Mouse (Mus musculus) embryonic facial prominence, embryonic 10.5 days (tissue): Measurements from ENCODE around the gene Ecsit. TPM values are rescaled to one million over a fixed set of nuclear protein-coding genes. Genes with fewer than 3 reads are reported as not detected.
A peak's percentile ranks its signal among the peaks of the same experiment; 100 is the strongest.

Experiments
- DNase-seq: peaks from one replicate; pipeline ENCODE4 v3.0.0-alpha.2; 2017; ENCODE audit warnings: low spot score
- H3K27ac ChIP-seq: fragments of 300-500 bp; sonication (generic); replicated peaks from 2 replicates; pipeline ENCODE4 v1.5.1; 2016; ENCODE audit warnings: mild to moderate bottlenecking
- H3K27me3 ChIP-seq: fragments of 300-500 bp; sonication (generic); replicated peaks from 2 replicates; pipeline ENCODE4 v1.6.1; 2016; ENCODE audit warnings: low read depth, mild to moderate bottlenecking; ENCODE audit not compliant: poor library complexity, severe bottlenecking
- H3K36me3 ChIP-seq: fragments of 300-500 bp; sonication (generic); replicated peaks from 2 replicates; pipeline ENCODE4 v1.6.1; 2016; ENCODE audit warnings: mild to moderate bottlenecking, moderate library complexity
- H3K4me1 ChIP-seq: fragments of 300-500 bp; sonication (generic); 2 replicates; pipeline ENCODE4 v1.6.1; 2016
- H3K4me3 ChIP-seq: fragments of 300-500 bp; sonication (generic); 2 replicates; pipeline ENCODE4 v1.5.1; 2016; ENCODE audit warnings: mild to moderate bottlenecking, moderate library complexity
- H3K9me3 ChIP-seq: fragments of 300-500 bp; sonication (generic); 2 replicates; pipeline ENCODE4 v1.6.1; 2016; ENCODE audit warnings: mild to moderate bottlenecking
- WGBS: fragments of 180-500 bp; shearing (Covaris S2); methylation state at CpG from one replicate; pipeline ENCODE4 v1.1.7; 2016; 5-methylcytosine and 5-hydroxymethylcytosine counted together
- microRNA-seq: library from miRNA; unstranded; fragments of <30 nt; microRNA quantifications from one replicate; pipeline ENCODE4, GENCODE M21; 2017
- polyA plus RNA-seq: library from polyadenylated mRNA; unstranded; fragments of >200 nt; fragmentation: Nextera tagmentation; extraction: Ambion mirVana; gene quantifications from 2 replicates; pipeline ENCODE4 v1.2.1, GENCODE M21; 2016

Gene Ecsit
- polyA plus RNA-seq, 1 experiment from 2014 or later = 38.6 TPM

DNA sequence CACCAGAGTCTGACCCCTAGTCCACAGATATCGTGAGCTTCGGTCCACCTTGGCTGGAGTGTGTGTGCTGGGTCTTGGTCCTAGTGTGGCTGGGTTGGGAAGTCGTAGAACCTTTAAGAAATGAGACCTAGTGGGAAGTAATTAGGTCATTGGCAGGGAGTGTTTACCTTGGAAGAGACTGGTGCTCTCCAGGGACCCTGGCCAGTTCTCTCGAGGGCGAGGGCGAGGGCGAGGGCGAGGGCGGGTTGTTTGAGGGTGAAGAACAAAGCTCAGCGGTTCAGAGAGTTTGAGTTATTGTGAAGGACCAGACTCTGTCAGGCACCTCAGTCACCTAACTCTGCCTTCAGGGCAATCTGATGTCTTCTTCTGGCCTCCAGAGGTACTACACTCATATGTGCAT lies 47.4 kb downstream of the Ecsit start:
- DNase-seq = no peak
- no peak overlapping the region for H3K27ac ChIP-seq
- WGBS = 83% methylated on average over 10 of the region's 10 CpGs
- peaks cover 10% of the 10 kb centered on the region; the same call in 1 of the 2 replicates for H3K36me3 ChIP-seq
- no peaks in the 10 kb centered on the region for H3K9me3 ChIP-seq
- no peaks in the 10 kb centered on the region for H3K27me3 ChIP-seq
- H3K4me1 ChIP-seq = peaks cover 13% of the 10 kb centered on the region
- no peak overlapping the region for H3K4me3 ChIP-seq

DNA sequence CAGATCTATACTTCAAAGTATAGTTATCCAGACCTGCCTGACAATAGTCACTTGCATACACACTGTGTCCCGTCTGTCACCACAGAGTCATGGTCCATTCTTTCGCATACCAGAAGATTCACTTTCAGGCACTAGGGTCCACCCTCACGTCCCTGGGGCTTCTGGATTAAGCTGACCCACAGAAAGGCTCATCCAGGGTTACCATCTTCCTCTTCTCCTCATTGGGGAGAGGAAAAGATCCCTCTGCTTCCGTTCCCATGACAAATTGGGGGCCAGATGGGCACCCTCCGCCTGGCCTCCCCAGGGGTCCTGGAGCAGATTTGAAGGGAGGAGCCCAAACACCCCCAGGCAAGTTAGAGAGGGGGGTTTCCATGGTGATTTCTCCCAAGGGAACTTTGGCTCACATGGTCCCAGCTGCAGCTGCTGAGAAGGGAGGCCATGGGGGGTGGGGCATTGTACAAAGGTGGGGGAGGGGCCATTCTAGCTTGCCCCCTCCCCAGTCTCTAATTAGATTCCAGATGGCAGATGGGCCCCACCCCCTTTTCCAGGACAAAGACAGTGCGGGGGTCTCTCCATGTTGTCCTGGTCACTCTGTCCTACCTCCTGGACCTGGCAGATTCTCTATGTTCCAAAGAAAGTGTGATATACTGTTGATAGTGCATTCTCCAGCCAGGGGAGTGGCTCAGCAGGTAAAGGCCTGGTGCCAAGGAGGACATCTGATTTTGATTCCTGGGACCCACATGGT lies 49.8 kb downstream of the Ecsit start:
- H3K27ac ChIP-seq = peak overlapping the region; percentile 48; the same call in 1 of the 2 replicates
- 56% methylated on average over 6 of the region's 6 CpGs for WGBS

DNA sequence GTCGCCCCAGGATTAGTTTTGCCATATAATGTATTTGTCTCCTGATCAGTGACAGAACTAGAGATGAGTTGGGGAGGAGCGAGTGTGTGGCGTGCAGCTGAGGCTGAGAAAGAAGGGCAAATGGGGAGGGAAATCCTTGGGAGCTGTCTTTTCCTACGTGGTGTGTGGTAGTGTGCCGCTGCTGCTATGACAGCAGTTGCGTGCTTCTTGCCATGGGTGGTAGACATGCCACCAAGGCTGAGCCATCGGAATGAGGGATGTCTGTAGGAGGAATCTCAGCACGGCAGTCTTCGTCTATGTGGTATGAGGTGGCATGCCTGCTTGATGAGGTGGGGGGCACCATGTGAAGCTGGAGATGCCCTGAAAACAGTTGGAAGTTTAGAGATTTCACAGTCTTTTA lies 54.9 kb downstream of the Ecsit start:
- peaks cover 32% of the 10 kb centered on the region for H3K4me1 ChIP-seq
- no peak for DNase-seq
- H3K36me3 ChIP-seq = peaks cover 45% of the 10 kb centered on the region
- WGBS = 94% methylated on average over 9 of the region's 9 CpGs
- no peak overlapping the region for H3K4me3 ChIP-seq
- no peaks in the 10 kb centered on the region for H3K9me3 ChIP-seq
- no peak overlapping the region for H3K27ac ChIP-seq
- no peaks in the 10 kb centered on the region for H3K27me3 ChIP-seq

More for the DNA sequence above, 49.8 kb downstream of the Ecsit start:
- Histone ChIP-seq H3K36me3 (peaks cover 24% of the 10 kb centered on the region; the same call in 1 of the 2 replicates), H3K4me3 (no peak overlapping the region), H3K9me3 (no peaks in the 10 kb centered on the region), H3K27me3 (no peaks in the 10 kb centered on the region), H3K4me1 (peaks cover 13% of the 10 kb centered on the region)
- peak; percentile 34 for DNase-seq

- no peak overlapping the region for H3K4me3 ChIP-seq
- H3K9me3 ChIP-seq = no peaks in the 10 kb centered on the region
- H3K27ac ChIP-seq = peak overlapping the region; percentile 60; the same call in 1 of the 2 replicates
- peaks cover 40% of the 10 kb centered on the region for H3K4me1 ChIP-seq
- H3K36me3 ChIP-seq = peaks cover 37% of the 10 kb centered on the region
- H3K27me3 ChIP-seq = no peaks in the 10 kb centered on the region
- WGBS = 40% methylated on average over 7 of the region's 7 CpGs
- DNase-seq = peak; percentile 40
These were observed 56.8 kb downstream of the Ecsit start for GRCm38 (mm10) chr9:22028467-22028866.

DNA sequence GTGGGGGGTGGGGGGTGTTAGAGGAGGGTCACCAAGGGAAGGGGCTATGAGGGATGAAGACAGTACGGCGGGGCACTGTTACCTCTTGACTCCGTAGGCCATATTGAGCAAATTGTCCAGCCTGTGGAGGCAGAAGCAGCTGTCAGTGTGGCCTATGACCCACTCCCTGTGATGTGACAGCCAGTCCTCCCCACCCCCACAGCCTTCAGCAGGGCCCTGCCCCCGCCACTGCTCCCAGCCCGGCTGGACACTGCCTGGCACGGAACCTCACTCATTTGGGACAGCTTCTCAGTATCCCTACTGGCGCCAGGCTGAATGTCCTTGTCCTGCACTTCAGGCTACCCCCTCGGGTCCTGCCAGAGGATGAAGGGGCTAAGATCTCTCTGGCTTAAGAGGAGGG lies 60.6 kb downstream of the Ecsit start:
- Histone ChIP-seq H3K36me3 (peaks cover 13% of the 10 kb centered on the region), H3K4me1 (peaks cover 39% of the 10 kb centered on the region), H3K4me3 (no peak overlapping the region), H3K27me3 (no peaks in the 10 kb centered on the region), H3K27ac (0 out of 2 replicates have a peak overlapping the region, but pooled peaks have one; percentile 35), H3K9me3 (no peaks in the 10 kb centered on the region)
- 47% methylated on average over 8 of the region's 8 CpGs for WGBS
- no peak for DNase-seq

Small RNA genes within 50 kb of the gene (microRNA-seq; reads per million reads assigned to microRNA genes)
- gene Mir7084 = not detected

Other genes with a start within 250 kb of the Ecsit start
- 0.48 and 0.52 TPM in 2 replicates for gene Angptl8, start 249.9 kb downstream of the Ecsit start, polyA plus RNA-seq
- 27.2 and 28.0 TPM in 2 replicates for gene Dock6, start 232.8 kb downstream of the Ecsit start, polyA plus RNA-seq
- 5.4 and 6.9 TPM in 2 replicates for gene Rab3d, start 167.2 kb downstream of the Ecsit start, polyA plus RNA-seq
- gene Ccdc159, start 158.0 kb downstream of the Ecsit start, polyA plus RNA-seq = 3.3 and 3.5 TPM in 2 replicates
- gene Tmem205, start 157.9 kb downstream of the Ecsit start, polyA plus RNA-seq = 31.1 and 33.1 TPM in 2 replicates
- 9.5 and 9.6 TPM in 2 replicates for gene Plppr2, start 148.4 kb downstream of the Ecsit start, polyA plus RNA-seq
- 7.1 and 8.0 TPM in 2 replicates for gene Swsap1, start 129.7 kb downstream of the Ecsit start, polyA plus RNA-seq
- gene Epor, start 121.9 kb downstream of the Ecsit start, polyA plus RNA-seq = 7.9 and 8.6 TPM in 2 replicates
- 4.0 and 5.6 TPM in 2 replicates for gene Rgl3, start 96.0 kb downstream of the Ecsit start, polyA plus RNA-seq
- gene Ccdc151, start 82.8 kb downstream of the Ecsit start, polyA plus RNA-seq = 3.8 and 4.0 TPM in 2 replicates
- 107 and 115 TPM in 2 replicates for gene Prkcsh, start 82.6 kb downstream of the Ecsit start, polyA plus RNA-seq
- gene Elavl3, start 33.4 kb downstream of the Ecsit start, polyA plus RNA-seq = 8.2 and 10.1 TPM in 2 replicates
- not detected in 2 replicates for gene Gm49318, start 14.2 kb downstream of the Ecsit start, polyA plus RNA-seq
- 9.1 and 10.2 TPM in 2 replicates for gene Zfp653, start 14.1 kb downstream of the Ecsit start, polyA plus RNA-seq
- gene Cnn1, start 13.8 kb upstream of the Ecsit start, polyA plus RNA-seq = 1.3 and 3.1 TPM in 2 replicates
- 241 and 245 TPM in 2 replicates for gene Elof1, start 31.7 kb upstream of the Ecsit start, polyA plus RNA-seq
- gene Acp5, start 50.3 kb upstream of the Ecsit start, polyA plus RNA-seq = 16.6 and 17.5 TPM in 2 replicates
- 45.1 and 48.2 TPM in 2 replicates for gene Pigyl, start 71.4 kb upstream of the Ecsit start, polyA plus RNA-seq
- 0.24 and 0.26 TPM in 2 replicates for gene Zfp872, start 102.7 kb upstream of the Ecsit start, polyA plus RNA-seq
- 11.2 and 12.7 TPM in 2 replicates for gene Zfp809, start 140.3 kb upstream of the Ecsit start, polyA plus RNA-seq
- 8.3 and 9.3 TPM in 2 replicates for gene Zfp599, start 174.5 kb upstream of the Ecsit start, polyA plus RNA-seq
- 26.3 and 29.7 TPM in 2 replicates for gene Zfp810, start 222.2 kb upstream of the Ecsit start, polyA plus RNA-seq